Mouse (Mus musculus) forebrain, embryonic 16.5 days (tissue): ENCODE results near the gene Thada. TPM values are rescaled to one million over a fixed set of nuclear protein-coding genes. Genes with fewer than 3 reads are reported as not detected.
"Not testable (repeated sequence)": the region's sequence is repeated elsewhere in the genome, so short reads cannot be mapped to it uniquely, and the experiment has no call there.

Source experiments
- ATAC-seq: fragments of 200-750 bp; cut with Nextera tagmentation; 2 replicates; pipeline ENCODE4 v1.8.0; 2017; ENCODE audit warnings: mild to moderate bottlenecking, moderate library complexity
- H3K27ac ChIP-seq: fragments of 300-500 bp; sonication (generic); 2 replicates; pipeline ENCODE4 v1.5.1; 2014; ENCODE audit warnings: low read length, control low read depth
- H3K27me3 ChIP-seq: fragments of 300-500 bp; sonication (generic); replicated peaks from 2 replicates; pipeline ENCODE4 v1.6.1; 2014; ENCODE audit warnings: low read length; ENCODE audit not compliant: control insufficient read depth, insufficient read depth
- H3K36me3 ChIP-seq: fragments of 300-500 bp; sonication (generic); 2 replicates; pipeline ENCODE4 v1.6.1; 2014; ENCODE audit not compliant: control insufficient read depth, insufficient read depth
- H3K4me1 ChIP-seq: fragments of 300-500 bp; sonication (generic); replicated peaks from 2 replicates; pipeline ENCODE4 v1.6.1; 2014; ENCODE audit warnings: low read length; ENCODE audit not compliant: control insufficient read depth, insufficient read depth
- H3K4me2 ChIP-seq: fragments of 300-500 bp; sonication (generic); 2 replicates; pipeline ENCODE4 v1.6.1; 2014; ENCODE audit warnings: mild to moderate bottlenecking, low read length, control low read depth
- H3K4me3 ChIP-seq: fragments of 300-500 bp; sonication (generic); replicated peaks from 2 replicates; pipeline ENCODE4 v1.5.1; 2014; ENCODE audit warnings: mild to moderate bottlenecking, low read length, control low read depth
- H3K9ac ChIP-seq: fragments of 300-500 bp; sonication (generic); replicated peaks from 2 replicates; pipeline ENCODE4 v1.6.1; 2014; ENCODE audit warnings: low read depth, low read length, control low read depth
- H3K9me3 ChIP-seq: fragments of 300-500 bp; sonication (generic); 2 replicates; pipeline ENCODE4 v1.6.1; 2016; ENCODE audit warnings: low read length; ENCODE audit not compliant: control insufficient read depth
- WGBS: fragments of 180-500 bp; shearing (Covaris S2); extraction: QIAGEN DNeasy Blood & Tissue Kit; methylation state at CpG from one replicate; pipeline ENCODE4 v1.1.7; 2014; 5-methylcytosine and 5-hydroxymethylcytosine counted together
- polyA plus RNA-seq: library from polyadenylated mRNA; unstranded; fragments of >200 nt; fragmentation: Nextera tagmentation; extraction: Ambion mirVana; gene quantifications from 2 replicates; pipeline ENCODE4 v1.2.1, GENCODE M21; 2015

Gene Thada
- polyA plus RNA-seq, 1 experiment from 2014 or later: 6.6 TPM

GRCm38 (mm10) chr17:84188374-84188961, 277.5 kb downstream of the Thada start:
- Histone ChIP-seq H3K4me3 (peak overlapping the region; percentile 66), H3K4me2 (peak overlapping the region; percentile 79), H3K27ac (peak overlapping the region; percentile 80), H3K9me3 (no peaks in the 10 kb centered on the region), H3K9ac (peak overlapping the region; percentile 68), H3K27me3 (peaks cover 6% of the 10 kb centered on the region; the same call in 1 of the 2 replicates), H3K4me1 (peaks cover 20% of the 10 kb centered on the region), H3K36me3 (no peaks in the 10 kb centered on the region)
- 2% methylated on average over 38 of the region's 38 CpGs for WGBS
- ATAC-seq: peak; percentile 81

GRCm38 (mm10) chr17:84187727-84188373, 278.2 kb downstream of the Thada start, which contains the start of gene Zfp36l2:
Zfp36l2 (minus strand) TSS chr17:84187947.
- under 1% methylated on average over 68 of the region's 76 CpGs for WGBS

GRCm38 (mm10) chr17:84187264-84187663, 278.7 kb downstream of the Thada start:
- peak; percentile 15 for ATAC-seq

More at GRCm38 (mm10) chr17:84187727-84188373, 278.2 kb downstream of the Thada start, which contains the start of gene Zfp36l2:
- Histone ChIP-seq H3K36me3 (no peaks in the 10 kb centered on the region), H3K27ac (peak within 1 kb of the TSS; percentile 80), H3K4me3 (peak within 1 kb of the TSS; percentile 66), H3K4me2 (peak within 1 kb of the TSS; percentile 79), H3K9me3 (no peaks in the 10 kb centered on the region), H3K27me3 (peaks cover 6% of the 10 kb centered on the region; the same call in 1 of the 2 replicates), H3K4me1 (peaks cover 26% of the 10 kb centered on the region), H3K9ac (peak within 1 kb of the TSS; percentile 68)
- ATAC-seq: peak; percentile 83

GRCm38 (mm10) chr17:84186451-84187202, 279.4 kb downstream of the Thada start:
- H3K27ac ChIP-seq: peak overlapping the region; percentile 65
- peaks cover 6% of the 10 kb centered on the region; the same call in 1 of the 2 replicates for H3K27me3 ChIP-seq
- H3K36me3 ChIP-seq: no peaks in the 10 kb centered on the region
- under 1% methylated on average over 78 of the region's 80 CpGs for WGBS
- H3K4me1 ChIP-seq: peaks cover 27% of the 10 kb centered on the region
- H3K4me2 ChIP-seq: peak overlapping the region; percentile 57
- peak overlapping the region; percentile 65 for H3K9ac ChIP-seq
- H3K4me3 ChIP-seq: peak overlapping the region; percentile 51
- ATAC-seq: no peak
- H3K9me3 ChIP-seq: no peaks in the 10 kb centered on the region

More at GRCm38 (mm10) chr17:84187264-84187663, 278.7 kb downstream of the Thada start:
- H3K9me3 ChIP-seq, H3K36me3 ChIP-seq, H3K27me3 ChIP-seq: not testable (repeated sequence)
- peak overlapping the region; percentile 68 for H3K9ac ChIP-seq
- H3K4me2 ChIP-seq: peak overlapping the region; percentile 79
- peak overlapping the region; percentile 66 for H3K27ac ChIP-seq
- H3K4me3 ChIP-seq: peak overlapping the region; percentile 66
- WGBS: 0% methylated on average over 9 of the region's 37 CpGs
- H3K4me1 ChIP-seq: peaks cover 27% of the 10 kb centered on the region

- H3K36me3 ChIP-seq: no peaks in the 10 kb centered on the region
- peaks cover 27% of the 10 kb centered on the region for H3K4me1 ChIP-seq
- WGBS: under 1% methylated on average over 77 of the region's 108 CpGs
- no peaks in the 10 kb centered on the region for H3K9me3 ChIP-seq
- ATAC-seq: no peak
- peak overlapping the region; percentile 57 for H3K4me2 ChIP-seq
- peak overlapping the region; percentile 65 for H3K9ac ChIP-seq
- peak overlapping the region; percentile 50 for H3K27ac ChIP-seq
- peak overlapping the region; percentile 51 for H3K4me3 ChIP-seq
- peaks cover 6% of the 10 kb centered on the region; the same call in 1 of the 2 replicates for H3K27me3 ChIP-seq
Measured at GRCm38 (mm10) chr17:84185581-84186450, 280.2 kb downstream of the Thada start.

- H3K4me3 ChIP-seq: peak overlapping the region; percentile 51
- 2% methylated on average over 7 of the region's 7 CpGs for WGBS
- peaks cover 27% of the 10 kb centered on the region for H3K4me1 ChIP-seq
- H3K9me3 ChIP-seq: no peaks in the 10 kb centered on the region
- H3K27me3 ChIP-seq: peaks cover 4% of the 10 kb centered on the region; the same call in 1 of the 2 replicates
- H3K4me2 ChIP-seq: peak overlapping the region; percentile 57
- ATAC-seq: no peak
- H3K27ac ChIP-seq: no peak overlapping the region
- peak overlapping the region; percentile 3 for H3K9ac ChIP-seq
- no peaks in the 10 kb centered on the region for H3K36me3 ChIP-seq
Measured at GRCm38 (mm10) chr17:84185011-84185411, 281.0 kb downstream of the Thada start.

- no peak for ATAC-seq
- 8% methylated on average over 12 of the region's 12 CpGs for WGBS
- H3K4me1 ChIP-seq: peaks cover 18% of the 10 kb centered on the region
- H3K27ac ChIP-seq: no peak overlapping the region
- peak overlapping the region; percentile 4 for H3K4me3 ChIP-seq
- H3K9ac ChIP-seq: no peak overlapping the region
- peak overlapping the region; percentile 34 for H3K4me2 ChIP-seq
- H3K27me3 ChIP-seq: 0 out of 2 replicates have a peak, but pooled peaks cover 3% of the 10 kb centered on the region
- H3K36me3 ChIP-seq: no peaks in the 10 kb centered on the region
- H3K9me3 ChIP-seq: no peaks in the 10 kb centered on the region
Measured at GRCm38 (mm10) chr17:84183291-84183781, 282.7 kb downstream of the Thada start.
